In genomic region chr8:82032035-82032434, GRCm38 (mm10) we compare ENCODE assay signal across 8 mouse cellular contexts.
DNase-seq lines count a peak whose midpoint lies in the region; ATAC-seq and TF ChIP-seq lines count a peak whose summit lies in the region.
"Not testable (repeated sequence)": the region's sequence is repeated elsewhere in the genome, so short reads cannot be mapped to it uniquely, and the experiment has no call there.

No protein-coding gene starts in this region.

- not testable (repeated sequence) for H3K9ac ChIP-seq in CH12.LX (ENCODE audit: insufficient read depth, low read depth); heart, adult 2 months (ENCODE audit: low read depth, low read length); liver, adult 2 months (ENCODE audit: low read depth, low read length)

- POLR2A ChIA-PET in Patski (lab: Charles Lee), result interaction anchor here (0.7 kb wide), 1 partner anchor 569 kb away, joined by 3 read pairs; no protein-coding TSS in a partner anchor

- H3K4me1 ChIP-seq in CH12.LX (ENCODE audit: control insufficient read depth in 1 of 2, insufficient read depth in 2 of 2); cerebellum, adult 2 months (ENCODE audit: control insufficient read depth, insufficient read depth, low read length); heart, adult 2 months (ENCODE audit: control insufficient read depth, insufficient read depth, low read length); kidney, adult 2 months (ENCODE audit: control insufficient read depth, insufficient read depth, low read length); liver, adult 2 months (ENCODE audit: control insufficient read depth, insufficient read depth, low read length): not testable (repeated sequence)

- intact Hi-C loops in heart, adult 2 months (cut with DNase I), result not testable (repeated sequence)

- H3K27ac ChIP-seq in CH12.LX (ENCODE audit: insufficient read depth, low read depth); cerebellum, adult 2 months (ENCODE audit: insufficient read depth, low read length); heart, adult 2 months; kidney, adult 2 months (ENCODE audit: insufficient read depth, low read depth, low read length); liver, adult 2 months (replicated peaks; ENCODE audit: insufficient read depth, low read depth, low read length): not testable (repeated sequence)

- H3K4me3 ChIP-seq in CH12.LX (replicated peaks in 1 of 3; ENCODE audit: low read depth in 2 of 3, low read length in 2 of 3, poor library complexity in 1 of 3); cerebellum, adult 2 months (replicated peaks; ENCODE audit: insufficient read depth, low read depth, low read length); heart, adult 2 months; kidney, adult 2 months (ENCODE audit: insufficient read depth, low read depth, low read length); liver, adult 2 months (ENCODE audit: insufficient read depth, low read depth, low read length): not testable (repeated sequence)

- not testable (repeated sequence) for H3K36me3 ChIP-seq in CH12.LX (replicated peaks in 1 of 2; ENCODE audit: control insufficient read depth in 1 of 2, insufficient read depth in 1 of 2, low read length in 1 of 2); heart, adult 2 months (ENCODE audit: control insufficient read depth, insufficient read depth, low read length); kidney, adult 2 months (ENCODE audit: control insufficient read depth, insufficient read depth, low read length); liver, adult 2 months (ENCODE audit: control insufficient read depth, insufficient read depth, low read length)

- not testable (repeated sequence) for H3K27me3 ChIP-seq in CH12.LX (replicated peaks); Patski; cerebellum, adult 2 months (ENCODE audit: control insufficient read depth, insufficient read depth, low read length); heart, adult 2 months (ENCODE audit: control insufficient read depth, insufficient read depth, low read length); kidney, adult 2 months (replicated peaks; ENCODE audit: control insufficient read depth, insufficient read depth, low read length); liver, adult 2 months (ENCODE audit: control insufficient read depth, insufficient read depth, low read length)

- in situ Hi-C loops in CH12.LX (cut with MboI; ENCODE audit: low pct_ligation_motif_present, low pct_unique_long_range_greater_than_20kb, low sequenced_read_pairs), result loop anchor here (25.0 kb wide), 1 partner anchor 695 kb away; the partner anchor contains the start of gene Inpp4b
- in situ Hi-C loops in Patski (cut with MboI; ENCODE audit: low pct_unique_long_range_greater_than_20kb), result loop anchor here (25.0 kb wide), 1 partner anchor 1055 kb away; no protein-coding TSS in a partner anchor

- CTCF ChIA-PET in Patski (lab: Charles Lee), result interaction anchor here (0.7 to 1.4 kb wide), 4 partner anchors 11 to 658 kb away, joined by 3 to 5 read pairs (median 4); no protein-coding TSS in a partner anchor

- H3K79me2 ChIP-seq in CH12.LX (replicated peaks; ENCODE audit: control insufficient read depth, extremely low read depth, insufficient read depth, poor library complexity, severe bottlenecking); heart, adult 2 months (replicated peaks; ENCODE audit: control insufficient read depth, insufficient read depth, low read length); liver, adult 2 months (ENCODE audit: control insufficient read depth, insufficient read depth, low read length): not testable (repeated sequence)

- TF ChIP-seq EP300 in CH12.LX (IDR thresholded peaks at IDR 0.05; ENCODE audit: low read length); heart, adult 2 months (IDR thresholded peaks at IDR 0.05; ENCODE audit: insufficient read depth, low read depth, low read length): not testable (repeated sequence)

- not testable (repeated sequence) for DNase-seq in CH12.LX (ENCODE audit: extremely low read depth); Patski (ENCODE audit: low read depth, low spot score); cerebellum, adult 2 months; heart, adult 2 months; kidney, adult 2 months
- peak; percentile 0 for DNase-seq in liver, adult 2 months (ENCODE audit: extremely low read depth, low read depth, low spot score)
- peak; percentile 6 for DNase-seq in lung, postnatal 36 days
- peak; percentile 7 for DNase-seq in thymus, postnatal 4 days

- TF ChIP-seq POLR2A in CH12.LX (IDR thresholded peaks at IDR 0.05; ENCODE audit: low read depth, low read length); cerebellum, adult 2 months (IDR thresholded peaks at IDR 0.05; ENCODE audit: borderline replicate concordance, insufficient read depth, low read length); heart, adult 2 months (IDR thresholded peaks at IDR 0.05; ENCODE audit: insufficient read depth, low read depth, low read length); kidney, adult 2 months (IDR thresholded peaks at IDR 0.05; ENCODE audit: low read depth, low read length); liver, adult 2 months (IDR thresholded peaks at IDR 0.05; ENCODE audit: extremely low read depth, insufficient read depth, low read length): not testable (repeated sequence)

- not testable (repeated sequence) for H3K4me2 ChIP-seq in CH12.LX (ENCODE audit: insufficient read depth, low read depth, poor library complexity, severe bottlenecking)

- TF ChIP-seq CTCF in CH12.LX (conservative IDR thresholded peaks at IDR 0.05 in 1 of 2, IDR thresholded peaks at IDR 0.05 in 1 of 2; ENCODE audit: low read depth in 2 of 2, low read length in 2 of 2), result peak in 1 of 2 experiments; percentile 52; a peak in 2 of 4 replicates
- TF ChIP-seq CTCF in Patski (IDR thresholded peaks at IDR 0.05), result peak; percentile 76
- peak; percentile 4; the same call in 1 of the 2 replicates for TF ChIP-seq CTCF in cerebellum, adult 2 months (IDR thresholded peaks at IDR 0.05; ENCODE audit: borderline replicate concordance, insufficient read depth, low read depth, low read length)
- TF ChIP-seq CTCF in heart, adult 2 months (IDR thresholded peaks at IDR 0.05), result peak; percentile 49
- peak; percentile 23; the same call in 1 of the 2 replicates for TF ChIP-seq CTCF in kidney, adult 2 months (conservative IDR thresholded peaks at IDR 0.05; ENCODE audit: insufficient read depth, insufficient read length, low read depth, low read length)
- peak; percentile 31; the same call in 1 of the 2 replicates for TF ChIP-seq CTCF in liver, adult 2 months (IDR thresholded peaks at IDR 0.05; ENCODE audit: low read depth, low read length)

- peak; percentile 42 for TF ChIP-seq RAD21 in CH12.LX (IDR thresholded peaks at IDR 0.05; ENCODE audit: low read depth, low read length)

- dilution Hi-C loops in CH12.LX (cut with MboI; ENCODE audit: extremely low pct_ligation_motif_present, extremely low pct_unique_long_range_greater_than_20kb, low sequenced_read_pairs), result not testable (repeated sequence)

- H3K9me3 ChIP-seq in CH12.LX (replicated peaks; ENCODE audit: low read length), result not testable (repeated sequence)

- ATAC-seq in Patski, result not testable (repeated sequence)

TF ChIP-seq in CH12.LX, 34 proteins besides CTCF, POLR2A, EP300 and RAD21:
- peak; percentile 38 for TF ChIP-seq SMC3 (IDR thresholded peaks at IDR 0.05; ENCODE audit: low read depth, low read length)
